Mouse (Mus musculus) kidney, embryonic 15.5 days (tissue): ENCODE data around the gene Ap1ar. TPM values are rescaled to one million over a fixed set of nuclear protein-coding genes. Genes with fewer than 3 reads are reported as not detected.
"Not testable (repeated sequence)": the region's sequence is repeated elsewhere in the genome, so short reads cannot be mapped to it uniquely, and the experiment has no call there.

Experiments used
- ATAC-seq: fragments of 200-750 bp; cut with Nextera tagmentation; replicated peaks from 2 replicates; pipeline ENCODE4 v1.8.0; 2017; ENCODE audit warnings: moderate TSS enrichment; ENCODE audit not compliant: low FRiP score
- H3K27ac ChIP-seq: fragments of 300-500 bp; sonication (generic); 2 replicates; pipeline ENCODE4 v1.5.1; 2015; ENCODE audit warnings: mild to moderate bottlenecking, inconsistent platforms
- H3K27me3 ChIP-seq: fragments of 300-500 bp; sonication (generic); 2 replicates; pipeline ENCODE4 v1.6.1; 2015; ENCODE audit warnings: inconsistent platforms
- H3K36me3 ChIP-seq: fragments of 300-500 bp; sonication (generic); 2 replicates; pipeline ENCODE4 v1.6.1; 2015; ENCODE audit warnings: inconsistent platforms
- H3K4me1 ChIP-seq: fragments of 300-500 bp; sonication (generic); 2 replicates; pipeline ENCODE4 v1.6.1; 2015; ENCODE audit warnings: inconsistent platforms
- H3K4me2 ChIP-seq: fragments of 300-500 bp; sonication (generic); 2 replicates; pipeline ENCODE4 v1.6.1; 2015; ENCODE audit warnings: moderate library complexity, mild to moderate bottlenecking, inconsistent platforms
- H3K4me3 ChIP-seq: fragments of 300-500 bp; sonication (generic); replicated peaks from 2 replicates; pipeline ENCODE4 v1.5.1; 2015; ENCODE audit warnings: mild to moderate bottlenecking, inconsistent platforms
- H3K9ac ChIP-seq: fragments of 300-500 bp; sonication (generic); 2 replicates; pipeline ENCODE4 v1.6.1; 2015; ENCODE audit warnings: mild to moderate bottlenecking, inconsistent platforms
- H3K9me3 ChIP-seq: fragments of 300-500 bp; sonication (generic); replicated peaks from 2 replicates; pipeline ENCODE4 v1.6.1; 2016; ENCODE audit warnings: inconsistent platforms
- WGBS: fragments of 180-500 bp; shearing (Covaris S2); methylation state at CpG from one replicate; pipeline ENCODE4 v1.1.7; 2015; ENCODE audit warnings: mixed read lengths; 5-methylcytosine and 5-hydroxymethylcytosine counted together
- polyA plus RNA-seq: library from polyadenylated mRNA; unstranded; fragments of >200 nt; fragmentation: Nextera tagmentation; extraction: Ambion mirVana; gene quantifications from 2 replicates; pipeline ENCODE4 v1.2.1, GENCODE M21; 2015

The Ap1ar gene
- polyA plus RNA-seq, 1 experiment from 2014 or later, result 56.4 TPM

DNA sequence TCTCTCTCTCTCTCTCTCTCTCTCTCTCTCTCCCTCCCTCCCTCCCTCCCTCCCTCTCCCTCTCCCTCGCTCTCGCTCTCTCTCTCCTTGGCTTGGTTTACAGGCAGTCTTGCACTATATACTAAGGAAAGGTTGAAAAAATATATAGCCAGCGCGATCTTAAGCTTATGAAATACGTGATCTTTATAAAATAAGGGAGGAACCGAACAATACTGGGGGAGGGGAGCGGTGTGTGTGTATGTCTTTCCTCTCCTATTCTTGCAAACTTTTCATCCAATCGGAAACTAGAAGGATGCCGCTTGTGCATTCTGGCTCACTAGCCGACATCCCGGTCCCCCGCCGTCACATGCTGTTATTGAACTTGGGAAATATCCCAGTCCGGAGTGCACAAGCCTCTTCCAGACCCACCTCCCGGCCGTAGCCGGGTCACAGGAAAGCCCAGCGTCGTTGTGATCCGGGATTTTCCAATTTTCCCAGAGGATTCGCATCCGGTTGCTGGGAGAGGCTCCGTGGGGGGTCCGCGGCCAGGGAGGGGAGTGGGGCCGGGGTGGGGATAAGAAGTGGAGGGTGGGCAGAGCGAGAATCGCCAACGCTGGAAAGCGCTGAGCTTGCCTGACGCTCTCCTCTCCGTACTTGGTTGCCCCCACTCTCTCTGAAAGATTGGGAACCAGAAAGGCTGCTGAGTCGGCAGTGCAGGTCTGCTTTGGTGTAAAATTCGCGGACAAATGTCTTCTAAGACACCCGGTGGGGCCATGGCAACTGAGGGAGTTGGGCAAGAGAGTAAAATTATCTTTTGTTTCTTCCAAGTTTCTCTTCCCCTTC, 46.9 kb downstream of the Ap1ar start:
- ATAC-seq, result peak; percentile 65
- Histone ChIP-seq H3K4me3 (peak overlapping the region; percentile 65), H3K9ac (peak overlapping the region; percentile 52), H3K27ac (peak overlapping the region; percentile 62), H3K9me3 (no peaks in the 10 kb centered on the region), H3K36me3 (no peaks in the 10 kb centered on the region), H3K4me2 (peak overlapping the region; percentile 97), H3K27me3 (peaks cover 29% of the 10 kb centered on the region), H3K4me1 (peaks cover 21% of the 10 kb centered on the region)
- under 1% methylated on average over 35 of the region's 36 CpGs for WGBS

DNA sequence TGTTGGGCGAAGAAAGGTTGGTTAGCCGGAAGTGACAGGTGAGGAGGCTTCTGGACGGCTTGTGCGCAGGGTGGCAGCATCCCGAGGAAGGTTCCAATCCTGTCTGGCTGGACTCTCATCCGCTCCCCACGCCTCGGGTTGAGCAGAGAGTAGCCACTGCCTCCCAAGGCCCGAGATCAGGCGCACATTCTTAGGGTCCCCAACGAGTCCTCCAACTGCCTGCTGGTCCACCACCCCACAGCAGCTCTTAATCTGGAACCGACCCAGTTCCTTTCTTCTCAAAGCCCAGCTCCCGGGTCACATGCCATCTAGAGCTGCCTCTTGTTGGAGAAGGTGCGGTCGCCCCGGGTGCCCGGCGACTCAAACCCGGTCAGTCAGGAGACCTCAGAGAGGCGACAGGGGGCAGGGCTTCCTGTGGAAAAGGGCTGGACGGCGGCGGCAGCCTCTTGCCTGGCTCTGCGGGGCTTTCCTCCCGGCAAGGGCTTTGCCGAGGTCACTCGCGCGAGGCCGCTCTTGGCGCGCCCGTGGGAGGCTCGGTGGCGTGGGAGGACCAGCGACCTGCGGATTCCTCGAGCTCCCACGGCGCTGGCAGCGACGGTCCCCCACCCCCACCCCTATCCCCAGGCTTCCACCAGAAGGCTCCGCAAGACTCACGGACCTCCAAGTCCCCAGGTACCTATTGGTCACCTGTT, 47.7 kb downstream of the Ap1ar start, which contains the start of gene Tifa:
TSS of gene Tifa (plus strand) at position 306 of the 692 bp plus-strand sequence.
- WGBS, result 1% methylated on average over 44 of the region's 44 CpGs
- Histone ChIP-seq H3K4me2 (peak within 1 kb of the TSS; percentile 97), H3K27ac (peak within 1 kb of the TSS; percentile 62), H3K9me3 (no peaks in the 10 kb centered on the region), H3K9ac (peak within 1 kb of the TSS; percentile 52), H3K4me1 (peaks cover 21% of the 10 kb centered on the region), H3K27me3 (peaks cover 29% of the 10 kb centered on the region), H3K4me3 (peak within 1 kb of the TSS; percentile 65), H3K36me3 (no peaks in the 10 kb centered on the region)
- ATAC-seq, result peak; percentile 74

DNA sequence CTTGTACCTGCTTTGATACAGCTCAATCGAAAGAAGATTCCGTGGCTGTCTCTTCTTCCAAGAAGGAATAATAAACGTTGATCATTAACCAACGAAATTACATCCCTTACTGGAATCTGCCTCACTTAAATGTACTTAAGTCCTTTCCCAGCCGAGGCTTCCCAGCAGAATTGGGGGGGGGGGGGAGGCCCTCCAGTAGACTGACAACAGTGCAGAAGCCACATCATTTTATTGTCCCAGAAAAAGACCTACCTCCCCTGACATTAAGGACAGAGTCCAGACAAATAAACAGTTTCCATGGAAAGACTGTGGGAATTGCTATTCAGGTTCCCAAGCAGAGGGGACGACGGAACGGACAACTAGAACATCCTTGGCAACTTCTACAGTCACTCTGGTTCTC, 48.4 kb downstream of the Ap1ar start:
- H3K27me3 ChIP-seq, result peaks cover 29% of the 10 kb centered on the region
- no peak overlapping the region for H3K9ac ChIP-seq
- 23% methylated on average over 8 of the region's 8 CpGs for WGBS
- peaks cover 21% of the 10 kb centered on the region for H3K4me1 ChIP-seq
- ATAC-seq, result no peak
- no peaks in the 10 kb centered on the region for H3K36me3 ChIP-seq
- H3K4me2 ChIP-seq, result peak overlapping the region; percentile 97
- no peak overlapping the region for H3K27ac ChIP-seq
- H3K9me3 ChIP-seq, result no peaks in the 10 kb centered on the region
- peak overlapping the region; percentile 65 for H3K4me3 ChIP-seq

DNA sequence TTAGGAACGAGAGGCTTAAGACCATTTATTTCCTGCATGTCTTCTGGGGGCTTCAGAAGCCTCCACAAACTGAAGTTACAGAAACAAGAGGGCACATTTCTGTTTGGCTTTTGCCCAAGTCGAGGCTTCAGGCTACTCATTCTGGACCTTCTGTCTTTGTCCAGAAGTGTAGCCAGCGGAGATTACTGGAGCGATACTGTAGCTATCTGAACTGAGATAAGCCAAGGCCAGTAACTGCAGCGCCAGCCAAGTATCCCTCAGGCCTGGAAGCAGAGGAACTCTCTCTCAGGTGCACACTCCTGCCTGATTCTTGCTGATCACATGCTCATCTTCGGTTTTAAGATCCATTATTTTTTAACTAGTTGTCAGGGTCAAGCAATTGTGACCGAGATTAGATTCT, 49.3 kb downstream of the Ap1ar start:
- 47% methylated on average over 7 of the region's 7 CpGs for WGBS
- H3K4me2 ChIP-seq, result no peak overlapping the region
- ATAC-seq, result no peak

DNA sequence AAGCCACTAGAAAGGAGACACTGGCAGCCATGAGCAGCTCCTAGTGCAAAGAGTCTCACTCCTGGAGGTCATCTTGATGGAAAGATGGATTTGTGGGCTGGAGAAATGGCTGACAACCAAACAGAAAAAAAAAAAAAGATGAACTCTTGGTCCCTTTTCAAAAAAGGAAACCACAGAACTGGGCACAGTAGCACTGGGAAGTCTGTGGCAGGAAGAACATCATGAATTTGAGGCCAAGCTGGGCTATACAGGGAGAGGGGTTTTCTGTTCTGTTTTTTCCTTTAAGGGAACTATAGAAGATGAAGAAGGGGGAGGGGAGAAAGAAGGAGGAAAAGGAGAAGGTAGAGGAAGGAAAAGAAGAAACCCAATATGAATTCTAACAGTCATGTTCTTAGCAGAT, 50.3 kb downstream of the Ap1ar start:
- ATAC-seq, result no peak
- Histone ChIP-seq H3K27ac (no peak overlapping the region), H3K9ac (no peak overlapping the region), H3K27me3 (peaks cover 29% of the 10 kb centered on the region), H3K4me3 (no peak overlapping the region), H3K4me2 (no peak overlapping the region), H3K4me1 (peaks cover 21% of the 10 kb centered on the region), H3K36me3 (no peaks in the 10 kb centered on the region), H3K9me3 (no peaks in the 10 kb centered on the region)

More for the DNA sequence above, 49.3 kb downstream of the Ap1ar start:
- peaks cover 29% of the 10 kb centered on the region for H3K27me3 ChIP-seq
- no peaks in the 10 kb centered on the region for H3K9me3 ChIP-seq
- peaks cover 21% of the 10 kb centered on the region for H3K4me1 ChIP-seq
- H3K4me3 ChIP-seq, result no peak overlapping the region
- no peaks in the 10 kb centered on the region for H3K36me3 ChIP-seq
- H3K9ac ChIP-seq, result no peak overlapping the region
- H3K27ac ChIP-seq, result no peak overlapping the region

DNA sequence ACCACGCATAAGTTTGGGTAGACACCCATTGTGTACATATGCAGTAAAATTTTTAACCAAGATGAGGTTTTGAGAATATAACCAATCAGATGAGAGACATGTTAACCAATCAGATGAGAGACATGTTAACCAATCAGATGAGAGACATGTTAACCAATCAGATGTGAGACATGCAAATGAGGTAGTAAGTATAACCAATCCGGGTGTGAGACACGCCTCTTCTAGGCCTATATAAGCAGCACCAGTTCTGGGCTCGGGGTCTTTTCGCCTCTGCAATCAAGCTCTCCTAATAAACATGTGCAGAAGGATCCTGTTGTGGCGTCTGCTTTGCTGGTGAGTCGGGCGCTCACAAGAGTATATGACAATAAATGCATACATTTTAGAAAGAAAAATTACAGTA, 53.6 kb downstream of the Ap1ar start:
- not testable (repeated sequence) for H3K4me2 ChIP-seq, H3K36me3 ChIP-seq, H3K9me3 ChIP-seq, H3K9ac ChIP-seq, H3K4me3 ChIP-seq, H3K4me1 ChIP-seq, ATAC-seq, H3K27ac ChIP-seq
- peaks cover 14% of the 10 kb centered on the region for H3K27me3 ChIP-seq
- WGBS, result 95% methylated on average over 8 of the region's 8 CpGs

DNA sequence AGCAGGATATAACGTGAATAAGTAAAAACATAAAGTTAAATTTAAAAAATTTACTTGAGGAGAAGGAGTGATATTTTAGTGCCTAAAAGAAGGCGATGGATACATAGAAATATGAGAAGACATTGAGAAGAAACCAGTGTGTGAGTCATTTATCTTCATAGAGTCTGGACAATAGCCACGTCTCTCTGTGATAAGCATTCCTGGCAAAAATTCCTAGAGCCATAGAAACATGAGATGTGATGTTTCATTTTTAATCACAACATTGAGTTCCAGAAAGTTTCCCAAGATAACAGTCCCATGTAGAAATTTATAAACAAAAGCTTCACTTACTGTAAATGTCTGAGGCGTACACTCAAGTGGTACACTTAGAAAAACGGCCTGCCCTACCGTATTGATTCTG, 54.4 kb downstream of the Ap1ar start:
- Histone ChIP-seq H3K27me3 (peaks cover 7% of the 10 kb centered on the region; the same call in 1 of the 2 replicates), H3K9ac (no peak overlapping the region), H3K4me3 (no peak overlapping the region), H3K36me3 (no peaks in the 10 kb centered on the region), H3K4me1 (0 out of 2 replicates have a peak, but pooled peaks cover 2% of the 10 kb centered on the region), H3K4me2 (no peak overlapping the region), H3K27ac (no peak overlapping the region), H3K9me3 (no peaks in the 10 kb centered on the region)
- no peak for ATAC-seq
- 84% methylated on average over 6 of the region's 6 CpGs for WGBS

DNA sequence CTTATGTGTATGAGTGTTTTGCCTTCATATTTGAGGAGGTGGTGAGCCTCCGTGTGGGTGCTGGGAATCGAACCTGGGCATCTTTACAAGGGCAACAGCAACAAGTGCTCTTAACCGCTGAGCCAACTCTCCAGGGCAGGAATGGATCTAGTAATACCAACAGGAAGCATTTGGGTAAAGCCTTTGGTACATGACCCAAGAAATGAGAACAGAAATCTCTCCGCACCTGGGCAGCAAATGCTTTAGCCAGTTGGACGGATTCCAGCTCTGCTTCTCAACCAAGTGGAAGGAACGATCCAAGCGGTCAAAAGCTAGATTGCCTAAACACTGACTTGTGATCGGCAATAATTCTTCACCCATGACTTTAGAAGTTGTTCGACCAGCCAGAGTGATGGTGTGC, 56.4 kb downstream of the Ap1ar start:
- Histone ChIP-seq H3K27ac (no peak overlapping the region), H3K9me3 (no peaks in the 10 kb centered on the region), H3K27me3 (no peaks in the 10 kb centered on the region), H3K4me1 (0 out of 2 replicates have a peak, but pooled peaks cover 2% of the 10 kb centered on the region), H3K9ac (no peak overlapping the region), H3K4me2 (no peak overlapping the region), H3K36me3 (no peaks in the 10 kb centered on the region), H3K4me3 (no peak overlapping the region)
- 85% methylated on average over 9 of the region's 9 CpGs for WGBS
- no peak for ATAC-seq

DNA sequence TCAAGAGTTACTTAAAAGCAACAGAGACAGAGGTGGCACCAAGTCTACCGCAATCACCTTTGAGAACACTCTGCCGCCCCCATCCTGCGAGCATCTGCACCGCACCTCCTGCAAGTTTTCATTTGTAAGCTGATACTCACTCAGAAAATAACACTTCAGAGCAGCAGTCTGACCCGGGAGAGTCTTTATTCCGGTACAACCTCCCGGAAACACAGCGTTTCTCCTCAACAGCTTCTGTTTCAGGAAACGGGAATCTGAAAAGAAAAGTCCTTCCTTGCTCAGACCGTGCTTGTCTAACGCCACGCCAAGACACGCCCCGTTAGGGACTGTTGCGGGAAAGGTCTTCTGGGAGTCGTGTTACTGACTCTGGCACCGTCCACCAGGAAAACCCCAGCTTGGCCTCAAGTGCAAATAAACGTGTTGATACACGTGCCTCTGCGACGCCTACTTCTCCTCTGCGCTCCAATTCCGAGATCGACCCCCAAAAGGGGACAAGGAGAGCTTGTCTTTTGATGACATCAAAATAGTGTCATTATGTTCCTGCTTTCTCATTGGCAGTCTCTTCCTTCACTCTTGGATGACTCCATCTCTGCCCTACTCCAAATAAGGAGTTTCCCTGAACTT, 57.2 kb downstream of the Ap1ar start, which contains the start of gene Alpk1:
TSS of gene Alpk1 (minus strand) at position 507 of the 624 bp plus-strand sequence.
- peak within 1 kb of the TSS; percentile 77 for H3K4me2 ChIP-seq
- WGBS, result under 1% methylated on average over 24 of the region's 24 CpGs

DNA sequence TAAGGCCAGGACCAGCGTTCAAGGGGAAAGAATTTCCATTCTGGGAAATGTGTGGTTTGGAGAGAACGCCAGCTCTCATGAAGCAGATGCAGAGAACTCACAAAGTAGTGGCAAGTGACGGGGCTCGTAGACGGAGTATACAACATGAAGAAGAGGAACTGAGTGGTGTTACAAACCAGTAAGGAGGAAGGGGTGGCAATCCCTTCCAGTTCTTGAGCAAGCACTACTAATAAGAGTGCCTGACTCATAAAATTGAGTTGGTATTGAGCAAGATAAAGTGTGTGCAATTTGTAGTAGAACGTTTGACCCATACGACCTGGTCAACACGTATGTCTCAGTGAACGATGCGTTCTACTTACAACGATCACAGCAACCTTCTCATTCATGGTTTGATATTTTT, 68.2 kb downstream of the Ap1ar start:
- Histone ChIP-seq H3K27ac (no peak overlapping the region), H3K4me1 (no peaks in the 10 kb centered on the region), H3K9ac (no peak overlapping the region), H3K36me3 (no peaks in the 10 kb centered on the region), H3K4me3 (no peak overlapping the region), H3K9me3 (no peaks in the 10 kb centered on the region), H3K27me3 (no peaks in the 10 kb centered on the region), H3K4me2 (no peak overlapping the region)
- WGBS, result 91% methylated on average over 11 of the region's 11 CpGs
- no peak for ATAC-seq

More for the DNA sequence above, 57.2 kb downstream of the Ap1ar start, which contains the start of gene Alpk1:
- peak; percentile 92 for ATAC-seq
- no peaks in the 10 kb centered on the region for H3K27me3 ChIP-seq
- 0 out of 2 replicates have a peak, but pooled peaks cover 2% of the 10 kb centered on the region for H3K4me1 ChIP-seq
- no peaks in the 10 kb centered on the region for H3K36me3 ChIP-seq
- peak within 1 kb of the TSS; percentile 35; the same call in 1 of the 2 replicates for H3K9ac ChIP-seq
- no peaks in the 10 kb centered on the region for H3K9me3 ChIP-seq
- H3K27ac ChIP-seq, result peak within 1 kb of the TSS; percentile 76
- H3K4me3 ChIP-seq, result peak within 1 kb of the TSS; percentile 51

DNA sequence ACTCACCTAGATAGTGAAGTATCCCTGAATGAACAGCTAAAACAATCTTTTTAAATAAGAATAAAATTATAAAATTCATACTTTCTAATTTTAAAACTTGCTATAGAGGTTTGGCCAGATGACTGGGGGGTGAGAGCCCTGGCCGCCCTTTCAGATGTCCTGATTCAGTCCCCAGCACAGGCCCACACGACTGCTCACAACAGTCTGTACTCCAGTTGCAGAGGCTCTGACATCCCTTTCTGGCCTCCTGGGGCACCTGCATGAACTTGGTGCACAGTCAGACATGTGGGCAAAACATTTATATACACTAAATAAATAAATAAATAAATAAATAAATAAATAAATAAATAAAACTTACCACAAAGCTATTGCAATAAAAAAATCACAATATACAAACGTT, 71.4 kb downstream of the Ap1ar start:
- ATAC-seq, result no peak
- Histone ChIP-seq H3K27ac (no peak overlapping the region), H3K9ac (no peak overlapping the region), H3K4me1 (no peaks in the 10 kb centered on the region), H3K27me3 (peaks cover 11% of the 10 kb centered on the region), H3K36me3 (no peaks in the 10 kb centered on the region), H3K4me3 (no peak overlapping the region), H3K4me2 (no peak overlapping the region), H3K9me3 (no peaks in the 10 kb centered on the region)
- 70% methylated on average over 3 of the region's 3 CpGs for WGBS

DNA sequence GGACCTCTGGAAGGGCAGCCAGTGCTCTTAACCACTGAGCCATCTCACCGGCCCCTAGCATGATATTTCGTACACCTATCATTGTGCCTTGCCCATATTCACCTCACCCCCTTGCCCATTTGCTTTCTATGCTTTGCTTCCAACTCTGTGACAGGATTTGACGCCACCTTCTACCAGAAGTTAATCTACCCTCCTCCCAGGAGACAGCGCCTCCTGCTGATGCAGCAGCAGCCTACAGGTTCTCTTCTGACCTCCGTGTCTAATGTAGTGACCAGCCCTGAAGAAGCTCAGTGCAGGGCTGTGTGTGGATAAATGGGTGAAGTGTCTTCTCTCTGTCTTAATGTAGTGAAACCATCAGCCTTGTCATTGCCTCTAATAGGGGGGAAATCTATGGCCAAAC, 72.8 kb downstream of the Ap1ar start:
- peaks cover 22% of the 10 kb centered on the region for H3K27me3 ChIP-seq
- no peak for ATAC-seq
- 55% methylated on average over 5 of the region's 5 CpGs for WGBS
- no peaks in the 10 kb centered on the region for H3K9me3 ChIP-seq
- no peak overlapping the region for H3K4me2 ChIP-seq
- H3K4me1 ChIP-seq, result no peaks in the 10 kb centered on the region
- H3K36me3 ChIP-seq, result no peaks in the 10 kb centered on the region
- H3K27ac ChIP-seq, result no peak overlapping the region
- H3K9ac ChIP-seq, result no peak overlapping the region
- no peak overlapping the region for H3K4me3 ChIP-seq
